Mouse (Mus musculus) induced T-regulatory cell, adult 2 months (primary cell): ENCODE results near the gene Brpf3.

Experiments used
- DNase-seq: peaks from one replicate; pipeline ENCODE4 v3.0.0-alpha.2; 2012; ENCODE audit warnings: low read depth

The Brpf3 gene

GRCm38 (mm10) chr17:28874216-28874615, 73.3 kb downstream of the Brpf3 start:
- no peak for DNase-seq

GRCm38 (mm10) chr17:28874825-28875224, 73.9 kb downstream of the Brpf3 start:
- DNase-seq: no peak

GRCm38 (mm10) chr17:28875316-28875715, 74.4 kb downstream of the Brpf3 start:
- DNase-seq: no peak

- DNase-seq: no peak
Measured at GRCm38 (mm10) chr17:28876331-28876730, 75.4 kb downstream of the Brpf3 start.

- DNase-seq: no peak
Measured at GRCm38 (mm10) chr17:28876821-28877220, 75.9 kb downstream of the Brpf3 start.

GRCm38 (mm10) chr17:28879931-28880391, 79.1 kb downstream of the Brpf3 start:
- peak; percentile 83 for DNase-seq

- peak; percentile 92 for DNase-seq
Measured at GRCm38 (mm10) chr17:28882316-28882715, 81.4 kb downstream of the Brpf3 start.

GRCm38 (mm10) chr17:28882810-28883209, 81.9 kb downstream of the Brpf3 start:
- DNase-seq: peak; percentile 75

- DNase-seq: no peak
Measured at GRCm38 (mm10) chr17:28883941-28884516, 83.1 kb downstream of the Brpf3 start.

- no peak for DNase-seq
Measured at GRCm38 (mm10) chr17:28885231-28885630, 84.3 kb downstream of the Brpf3 start.

GRCm38 (mm10) chr17:28886266-28886665, 85.4 kb downstream of the Brpf3 start:
- no peak for DNase-seq
